Mouse (Mus musculus) heart, embryonic 15.5 days (tissue): ENCODE data around the gene Hoxd8. TPM values are rescaled to one million over a fixed set of nuclear protein-coding genes. Genes with fewer than 3 reads are reported as not detected.

Experiments used
- ATAC-seq: fragments of 200-750 bp; cut with Nextera tagmentation; replicated peaks from 2 replicates; pipeline ENCODE4 v1.8.0; 2017; ENCODE audit warnings: low read depth, moderate TSS enrichment; ENCODE audit not compliant: insufficient number of reproducible peaks, insufficient read depth, low FRiP score
- H3K27ac ChIP-seq: fragments of 300-500 bp; sonication (generic); 2 replicates; pipeline ENCODE4 v1.5.1; 2015; ENCODE audit warnings: mild to moderate bottlenecking, inconsistent platforms
- H3K27me3 ChIP-seq: fragments of 300-500 bp; sonication (generic); 2 replicates; pipeline ENCODE4 v1.6.1; 2015; ENCODE audit warnings: inconsistent platforms
- H3K36me3 ChIP-seq: fragments of 300-500 bp; sonication (generic); 2 replicates; pipeline ENCODE4 v1.6.1; 2015; ENCODE audit warnings: mild to moderate bottlenecking, inconsistent platforms
- H3K4me1 ChIP-seq: fragments of 300-500 bp; sonication (generic); replicated peaks from 2 replicates; pipeline ENCODE4 v1.6.1; 2015; ENCODE audit warnings: inconsistent platforms
- H3K4me2 ChIP-seq: fragments of 300-500 bp; sonication (generic); 2 replicates; pipeline ENCODE4 v1.6.1; 2015; ENCODE audit warnings: inconsistent platforms, mild to moderate bottlenecking, moderate library complexity
- H3K4me3 ChIP-seq: fragments of 300-500 bp; sonication (generic); 2 replicates; pipeline ENCODE4 v1.5.1; 2015; ENCODE audit warnings: mild to moderate bottlenecking, inconsistent platforms
- H3K9ac ChIP-seq: fragments of 300-500 bp; sonication (generic); 2 replicates; pipeline ENCODE4 v1.6.1; 2015; ENCODE audit warnings: mild to moderate bottlenecking, inconsistent platforms
- H3K9me3 ChIP-seq: fragments of 300-500 bp; sonication (generic); replicated peaks from 2 replicates; pipeline ENCODE4 v1.6.1; 2016; ENCODE audit warnings: inconsistent platforms
- WGBS: fragments of 180-500 bp; shearing (Covaris S2); methylation state at CpG from one replicate; pipeline ENCODE4 v1.1.7; 2015; ENCODE audit warnings: mixed read lengths; 5-methylcytosine and 5-hydroxymethylcytosine counted together
- polyA plus RNA-seq: library from polyadenylated mRNA; unstranded; fragments of >200 nt; fragmentation: Nextera tagmentation; extraction: Ambion mirVana; gene quantifications from 2 replicates; pipeline ENCODE4 v1.2.1, GENCODE M21; 2015

Gene Hoxd8
- polyA plus RNA-seq, 1 experiment from 2014 or later = 0.24 TPM

DNA sequence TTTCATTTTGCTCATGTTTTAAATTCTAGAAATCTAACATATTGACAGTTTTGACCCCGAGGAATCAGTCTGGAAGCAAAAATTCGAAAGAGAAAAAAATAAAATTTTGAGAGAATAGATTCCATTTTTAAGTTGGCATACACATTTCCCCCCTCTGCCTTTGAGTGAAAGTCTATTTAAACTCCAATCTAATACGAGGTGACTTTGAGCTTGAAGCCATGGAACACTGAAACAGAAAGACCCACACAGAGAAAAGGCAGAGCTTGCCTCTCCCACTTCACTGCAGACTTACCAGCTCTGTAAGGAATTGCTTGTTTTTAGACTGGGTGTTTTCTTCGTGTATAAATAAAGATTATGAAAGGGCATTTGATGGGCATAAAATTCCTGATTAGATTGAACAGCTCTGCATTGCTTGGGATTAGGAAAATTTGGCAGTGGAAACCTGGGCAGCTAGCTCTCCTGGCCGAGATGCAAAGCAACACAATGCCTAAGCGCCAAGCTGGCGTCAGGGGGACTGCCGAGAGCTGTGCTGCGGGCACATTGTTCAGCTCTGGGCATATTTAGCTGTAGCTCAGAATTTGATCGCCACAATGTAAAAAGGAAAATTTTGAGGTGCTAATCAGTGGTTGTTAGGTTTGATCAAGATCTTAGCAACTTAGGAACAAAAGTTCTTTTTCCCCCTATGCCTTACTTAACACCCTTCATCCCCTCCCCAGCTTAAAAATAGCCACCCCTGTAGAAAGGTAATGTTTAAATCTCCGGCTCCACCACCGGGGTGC is 15.4 kb upstream of the Hoxd8 start:
- H3K4me2 ChIP-seq = no peak overlapping the region
- no peak overlapping the region for H3K4me3 ChIP-seq
- H3K36me3 ChIP-seq = no peaks in the 10 kb centered on the region
- 5% methylated on average over 12 of the region's 12 CpGs for WGBS
- no peak for ATAC-seq
- no peaks in the 10 kb centered on the region for H3K9me3 ChIP-seq
- H3K27ac ChIP-seq = no peak overlapping the region
- H3K4me1 ChIP-seq = peaks cover 5% of the 10 kb centered on the region
- H3K9ac ChIP-seq = no peak overlapping the region
- peaks cover 97% of the 10 kb centered on the region for H3K27me3 ChIP-seq

DNA sequence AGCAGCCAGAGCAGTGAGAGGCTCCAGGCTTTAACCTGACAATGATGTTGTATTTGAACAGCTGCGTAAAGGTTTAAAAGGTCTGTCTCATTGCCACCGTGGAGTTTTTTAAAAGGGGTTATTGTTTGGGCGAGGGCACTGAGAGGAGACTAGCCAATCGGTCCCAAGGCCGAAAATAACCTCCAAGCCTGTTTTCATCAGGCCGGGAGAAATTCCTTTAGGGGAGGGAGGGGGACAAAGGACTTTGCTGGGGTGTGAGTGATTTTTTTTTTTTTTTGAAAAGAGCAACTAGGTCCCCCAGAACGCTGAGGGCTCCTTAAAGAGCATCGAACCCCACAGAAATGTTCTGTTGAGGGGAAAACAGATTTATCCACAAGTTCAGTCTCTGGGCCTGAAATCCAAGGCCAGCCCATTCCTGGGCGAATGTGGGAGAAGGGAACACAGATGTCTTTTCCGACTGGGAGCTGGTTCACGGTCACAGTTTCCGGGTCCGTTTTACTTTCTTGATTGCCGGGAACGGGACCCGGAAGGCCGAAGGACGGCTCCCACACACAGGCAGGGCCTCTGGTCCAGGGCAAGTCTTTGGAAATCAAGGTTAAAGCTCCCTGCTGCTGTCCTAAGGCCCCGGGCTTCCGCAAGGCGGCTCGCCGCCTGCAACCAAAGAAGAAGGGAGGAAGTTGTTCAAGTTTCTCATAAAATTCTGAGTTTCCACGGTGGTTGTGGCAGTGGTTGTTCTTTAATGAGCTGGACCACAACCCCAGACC is 14.7 kb upstream of the Hoxd8 start:
- ATAC-seq = no peak
- H3K9ac ChIP-seq = no peak overlapping the region
- H3K9me3 ChIP-seq = no peaks in the 10 kb centered on the region
- H3K27ac ChIP-seq = no peak overlapping the region
- no peaks in the 10 kb centered on the region for H3K36me3 ChIP-seq
- H3K4me1 ChIP-seq = peaks cover 5% of the 10 kb centered on the region
- no peak overlapping the region for H3K4me2 ChIP-seq
- H3K27me3 ChIP-seq = peaks cover 97% of the 10 kb centered on the region
- no peak overlapping the region for H3K4me3 ChIP-seq
- 4% methylated on average over 24 of the region's 24 CpGs for WGBS

DNA sequence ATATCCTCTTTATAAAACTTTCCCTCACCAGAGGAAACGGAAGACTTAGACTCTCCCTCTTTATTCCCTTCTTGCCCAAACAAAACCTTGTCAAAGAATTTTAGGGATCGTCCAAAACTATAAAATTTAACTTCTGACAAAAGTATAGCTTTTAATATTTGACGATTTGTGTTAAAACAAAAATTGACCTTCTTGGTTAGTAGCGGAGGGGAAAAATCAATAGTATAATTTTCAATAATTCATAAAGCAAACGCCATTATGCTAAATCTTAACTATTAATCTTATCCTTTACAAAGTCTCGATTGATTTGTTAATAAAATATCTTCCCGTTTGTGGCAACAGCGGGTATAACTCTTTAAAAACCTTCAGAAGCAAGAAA is 14.1 kb upstream of the Hoxd8 start:
- Histone ChIP-seq H3K36me3 (no peaks in the 10 kb centered on the region), H3K9me3 (no peaks in the 10 kb centered on the region), H3K9ac (no peak overlapping the region), H3K4me1 (peaks cover 5% of the 10 kb centered on the region), H3K4me3 (no peak overlapping the region), H3K27me3 (peaks cover 97% of the 10 kb centered on the region), H3K4me2 (no peak overlapping the region), H3K27ac (no peak overlapping the region)
- ATAC-seq = no peak
- 12% methylated on average over 8 of the region's 8 CpGs for WGBS

DNA sequence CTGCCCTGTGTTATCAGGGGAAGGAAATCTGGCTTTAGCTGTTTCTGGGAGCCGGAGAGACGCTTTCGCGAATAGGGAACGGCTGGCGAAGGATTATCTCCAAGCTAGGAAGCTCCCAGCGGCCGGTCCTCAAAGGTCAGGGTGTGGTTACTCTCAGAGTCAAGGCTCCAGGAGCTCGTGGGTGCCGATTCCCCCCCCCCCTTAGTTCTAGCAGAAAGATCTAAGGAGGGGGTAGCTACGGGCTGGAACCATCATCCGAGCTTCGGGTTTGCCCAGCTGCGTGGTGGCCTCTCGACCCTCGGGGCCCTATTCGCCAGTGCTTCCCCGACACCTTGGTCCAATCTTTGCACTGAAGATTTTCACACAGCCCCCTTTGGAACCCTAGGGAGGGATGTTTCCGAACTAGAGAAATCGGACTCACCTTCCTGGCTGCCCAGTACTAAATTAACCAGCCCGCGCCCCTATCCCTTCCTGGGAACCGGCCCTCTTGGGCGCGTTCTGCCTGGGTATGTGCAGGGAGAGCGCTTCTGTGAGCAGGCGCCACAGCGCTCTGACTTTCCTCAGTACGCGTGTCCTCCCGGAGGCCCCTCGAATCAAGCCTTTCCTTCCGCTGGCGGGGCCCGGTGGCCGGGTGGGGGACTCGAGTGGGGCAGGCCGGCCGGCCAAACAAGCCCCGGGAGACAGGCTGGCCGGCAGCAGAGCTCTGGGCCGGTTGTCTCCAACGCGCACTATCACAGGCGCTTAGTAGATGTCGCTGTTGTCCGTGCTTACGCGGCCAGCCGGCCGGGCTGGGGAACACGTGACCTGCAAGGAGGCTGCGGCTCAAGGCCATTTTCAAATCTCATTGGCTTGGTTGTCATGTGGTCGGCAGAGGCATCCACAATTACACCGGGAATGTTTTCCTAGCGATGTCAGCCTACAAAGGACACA is 13.1 kb upstream of the Hoxd8 start, which contains the start of gene Hoxd10:
Hoxd10 (plus strand) TSS at position 903 of the 930 bp plus-strand sequence.
- no peak; the same call in 1 of the 2 replicates for ATAC-seq
- WGBS = 1% methylated on average over 56 of the region's 56 CpGs
- Histone ChIP-seq H3K9me3 (no peaks in the 10 kb centered on the region), H3K36me3 (no peaks in the 10 kb centered on the region), H3K27ac (no peak within 1 kb of the TSS), H3K4me3 (peak within 1 kb of the TSS; percentile 31), H3K9ac (no peak within 1 kb of the TSS), H3K4me2 (peak within 1 kb of the TSS; percentile 36; the same call in 1 of the 2 replicates), H3K4me1 (peaks cover 5% of the 10 kb centered on the region), H3K27me3 (peaks cover 98% of the 10 kb centered on the region)

DNA sequence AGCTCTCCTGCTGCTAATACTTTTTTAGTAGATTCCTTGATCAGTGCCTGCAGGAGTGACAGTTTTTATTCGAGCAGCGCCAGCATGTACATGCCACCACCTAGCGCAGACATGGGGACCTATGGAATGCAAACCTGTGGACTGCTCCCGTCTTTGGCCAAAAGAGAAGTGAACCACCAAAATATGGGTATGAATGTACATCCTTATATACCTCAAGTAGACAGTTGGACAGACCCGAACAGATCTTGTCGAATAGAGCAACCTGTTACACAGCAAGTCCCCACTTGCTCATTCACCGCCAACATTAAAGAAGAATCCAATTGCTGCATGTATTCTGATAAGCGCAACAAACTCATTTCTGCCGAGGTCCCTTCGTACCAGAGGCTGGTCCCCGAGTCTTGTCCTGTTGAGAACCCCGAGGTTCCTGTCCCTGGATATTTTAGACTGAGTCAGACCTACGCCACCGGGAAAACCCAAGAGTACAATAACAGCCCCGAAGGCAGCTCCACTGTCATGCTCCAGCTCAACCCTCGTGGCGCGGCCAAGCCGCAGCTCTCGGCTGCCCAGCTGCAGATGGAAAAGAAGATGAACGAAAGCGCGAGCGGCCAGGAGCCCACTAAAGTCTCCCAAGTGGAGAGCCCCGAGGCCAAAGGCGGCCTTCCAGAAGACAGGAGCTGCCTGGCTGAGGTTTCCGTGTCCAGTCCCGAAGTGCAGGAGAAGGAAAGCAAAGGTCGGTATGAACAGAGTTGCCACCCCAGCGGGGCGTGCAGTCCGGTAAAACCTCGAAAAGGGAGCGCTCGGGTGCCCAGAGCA is 12.2 kb upstream of the Hoxd8 start:
- peaks cover 5% of the 10 kb centered on the region for H3K4me1 ChIP-seq
- H3K4me3 ChIP-seq = 0 out of 2 replicates have a peak overlapping the region, but pooled peaks have one; percentile 31
- peaks cover 98% of the 10 kb centered on the region for H3K27me3 ChIP-seq
- ATAC-seq = no peak
- no peak overlapping the region for H3K27ac ChIP-seq
- 6% methylated on average over 35 of the region's 35 CpGs for WGBS
- no peaks in the 10 kb centered on the region for H3K9me3 ChIP-seq
- H3K36me3 ChIP-seq = no peaks in the 10 kb centered on the region
- H3K4me2 ChIP-seq = no peak overlapping the region
- H3K9ac ChIP-seq = no peak overlapping the region

DNA sequence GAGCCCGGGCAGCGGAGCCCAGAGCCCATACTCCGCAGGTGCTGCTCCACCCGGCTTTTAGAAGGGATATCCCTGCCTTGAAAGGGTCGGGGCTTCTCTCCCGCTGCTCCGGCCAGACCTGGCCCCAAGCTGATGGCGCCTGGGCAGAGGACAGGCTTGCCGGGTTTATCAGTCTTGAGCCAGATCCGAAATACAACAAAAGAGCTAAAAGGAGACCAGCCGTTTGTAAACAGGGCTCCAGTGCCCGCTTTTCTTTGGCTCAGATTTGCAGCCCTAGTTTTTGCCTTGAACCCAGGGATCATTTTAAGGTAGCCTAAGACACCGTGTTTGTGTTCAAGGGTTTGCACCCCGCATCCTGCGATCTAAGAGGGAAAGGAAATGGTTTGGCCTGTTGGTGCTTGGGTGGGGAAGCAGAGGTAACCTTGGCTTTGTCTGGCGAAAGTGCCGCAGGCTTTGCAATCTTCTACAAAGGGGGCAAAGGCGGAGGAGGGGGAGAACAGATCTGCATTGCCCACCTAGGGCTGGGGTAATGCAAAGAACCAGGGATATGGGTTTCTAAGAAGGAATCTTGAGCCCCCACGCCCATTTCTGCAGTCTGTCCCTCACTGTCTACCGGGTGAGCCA is 11.5 kb upstream of the Hoxd8 start:
- no peak overlapping the region for H3K9ac ChIP-seq
- no peak overlapping the region for H3K4me2 ChIP-seq
- WGBS = 3% methylated on average over 20 of the region's 20 CpGs
- no peak for ATAC-seq
- H3K9me3 ChIP-seq = no peaks in the 10 kb centered on the region
- no peak overlapping the region for H3K4me3 ChIP-seq
- peaks cover 11% of the 10 kb centered on the region for H3K4me1 ChIP-seq
- peaks cover 98% of the 10 kb centered on the region for H3K27me3 ChIP-seq
- no peaks in the 10 kb centered on the region for H3K36me3 ChIP-seq
- H3K27ac ChIP-seq = no peak overlapping the region

DNA sequence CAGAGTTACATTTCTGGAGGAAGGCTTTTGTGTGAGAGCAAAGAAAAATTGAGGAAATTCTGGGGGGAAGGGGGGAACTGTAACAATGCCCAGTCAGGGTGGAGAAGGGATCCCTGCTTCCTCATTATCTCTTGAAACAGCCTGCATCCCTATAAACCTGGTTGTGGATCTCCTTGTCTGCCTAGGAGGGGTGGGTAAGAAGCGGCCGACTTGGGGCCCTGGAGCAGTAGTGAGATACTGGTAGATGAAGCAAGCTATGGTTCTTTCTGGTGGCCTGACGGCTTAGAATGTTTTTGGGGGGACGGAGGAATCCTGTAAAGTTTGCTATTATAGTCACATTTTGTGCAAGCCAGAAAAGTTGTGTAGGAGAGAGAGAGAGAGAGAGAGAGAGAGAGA is 11.0 kb upstream of the Hoxd8 start:
- peaks cover 98% of the 10 kb centered on the region for H3K27me3 ChIP-seq
- 9% methylated on average over 4 of the region's 4 CpGs for WGBS
- no peak overlapping the region for H3K4me2 ChIP-seq
- no peak overlapping the region for H3K9ac ChIP-seq
- H3K4me1 ChIP-seq = peaks cover 16% of the 10 kb centered on the region
- no peaks in the 10 kb centered on the region for H3K9me3 ChIP-seq
- ATAC-seq = no peak
- H3K4me3 ChIP-seq = no peak overlapping the region
- H3K36me3 ChIP-seq = no peaks in the 10 kb centered on the region
- no peak overlapping the region for H3K27ac ChIP-seq

DNA sequence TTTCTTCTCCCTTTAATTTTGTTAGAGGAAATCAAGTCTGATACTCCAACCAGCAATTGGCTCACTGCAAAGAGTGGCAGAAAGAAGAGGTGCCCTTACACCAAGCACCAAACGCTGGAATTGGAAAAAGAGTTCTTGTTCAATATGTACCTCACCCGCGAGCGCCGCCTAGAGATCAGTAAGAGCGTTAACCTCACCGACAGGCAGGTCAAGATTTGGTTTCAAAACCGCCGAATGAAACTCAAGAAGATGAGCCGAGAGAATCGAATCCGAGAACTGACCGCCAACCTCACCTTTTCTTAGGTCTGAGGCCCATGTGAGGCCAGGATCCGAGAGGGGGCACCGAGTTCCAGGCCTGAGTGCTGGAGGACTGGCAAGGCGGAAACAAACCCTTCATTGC is 10.3 kb upstream of the Hoxd8 start:
- peaks cover 20% of the 10 kb centered on the region for H3K4me1 ChIP-seq
- H3K27me3 ChIP-seq = peaks cover 98% of the 10 kb centered on the region
- no peak overlapping the region for H3K4me3 ChIP-seq
- no peaks in the 10 kb centered on the region for H3K9me3 ChIP-seq
- ATAC-seq = no peak
- H3K4me2 ChIP-seq = no peak overlapping the region
- H3K9ac ChIP-seq = no peak overlapping the region
- 6% methylated on average over 16 of the region's 16 CpGs for WGBS
- H3K27ac ChIP-seq = no peak overlapping the region
- H3K36me3 ChIP-seq = no peaks in the 10 kb centered on the region

DNA sequence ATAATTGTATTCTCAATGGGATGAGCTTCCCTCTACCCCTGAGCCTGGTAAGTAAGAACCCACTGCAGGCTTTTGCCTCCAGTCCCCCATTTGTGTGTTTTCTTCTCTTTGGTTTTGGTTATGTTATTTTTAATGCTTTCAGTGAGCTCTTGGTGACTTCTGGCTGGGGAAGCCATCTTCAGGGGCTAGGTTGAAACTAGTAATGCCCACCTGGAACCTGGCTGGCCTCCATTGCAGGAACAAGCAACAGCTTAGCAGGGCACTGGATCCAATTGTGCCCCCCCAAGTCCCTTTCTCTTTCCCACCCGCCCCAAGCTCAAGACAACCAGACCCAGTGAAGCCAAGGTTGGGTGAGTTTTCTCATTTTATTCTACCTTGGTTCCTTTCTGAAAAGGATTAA is 9.0 kb upstream of the Hoxd8 start:
- peaks cover 20% of the 10 kb centered on the region for H3K4me1 ChIP-seq
- no peak overlapping the region for H3K4me3 ChIP-seq
- H3K36me3 ChIP-seq = no peaks in the 10 kb centered on the region
- no peak overlapping the region for H3K4me2 ChIP-seq
- H3K9me3 ChIP-seq = no peaks in the 10 kb centered on the region
- peaks cover 99% of the 10 kb centered on the region for H3K27me3 ChIP-seq
- no peak for ATAC-seq
- no peak overlapping the region for H3K27ac ChIP-seq
- no peak overlapping the region for H3K9ac ChIP-seq
- 10% methylated on average over 1 of the region's 1 CpGs for WGBS

DNA sequence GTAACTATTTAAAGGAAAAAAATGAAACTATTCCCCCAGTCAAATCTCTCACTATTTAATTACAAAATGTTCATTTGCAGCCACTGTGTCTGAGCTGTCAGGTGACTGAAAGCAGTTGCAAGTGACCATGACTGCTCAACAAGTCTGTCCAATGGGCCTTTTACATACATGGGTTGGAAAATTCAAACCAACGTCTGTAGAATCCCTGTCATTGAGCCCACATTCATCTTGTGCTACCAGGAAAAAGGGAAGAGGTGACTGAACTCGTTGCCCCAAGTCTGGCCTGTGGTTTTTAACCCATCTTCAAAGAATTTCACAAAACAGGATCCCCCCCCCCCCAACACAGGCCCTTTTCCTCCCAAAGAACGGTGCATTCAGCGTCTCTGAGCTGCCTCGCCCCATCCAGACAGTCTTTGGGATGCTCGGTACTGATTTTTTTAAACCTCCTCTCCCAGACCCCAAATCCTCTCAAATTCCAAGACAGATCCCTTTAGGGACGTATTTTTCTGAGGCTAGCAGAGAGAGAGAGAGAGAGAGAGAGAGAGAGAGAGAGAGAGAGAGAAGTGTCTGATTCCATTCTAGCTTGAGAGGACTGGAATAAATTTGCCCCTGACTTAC is 8.5 kb upstream of the Hoxd8 start:
- Histone ChIP-seq H3K36me3 (no peaks in the 10 kb centered on the region), H3K9ac (no peak overlapping the region), H3K4me3 (no peak overlapping the region), H3K4me2 (no peak overlapping the region), H3K27ac (no peak overlapping the region), H3K9me3 (no peaks in the 10 kb centered on the region), H3K27me3 (peaks cover 100% of the 10 kb centered on the region), H3K4me1 (peaks cover 20% of the 10 kb centered on the region)
- ATAC-seq = no peak
- WGBS = 5% methylated on average over 7 of the region's 7 CpGs
